In genomic region chr15:98134666-98135065, GRCm38 (mm10) we compare ENCODE assay signal across 21 mouse cellular contexts. TPM values are rescaled to one million over a fixed set of nuclear protein-coding genes. Genes with fewer than 3 reads are reported as not detected.
DNase-seq lines count a peak whose midpoint lies in the region; ATAC-seq and TF ChIP-seq lines count a peak whose summit lies in the region.
"Had no signal": no experiment of that assay in that cellular context is flagged by ENCODE, and none has a peak within 500 bp of the region (broad histone marks: within the 10 kb centered on the region; RNA-seq: fewer than 3 reads in every experiment).

No protein-coding gene starts in this region.

- no peak for TF ChIP-seq CTCF in forebrain, postnatal 0 days (IDR thresholded peaks at IDR 0.05; ENCODE audit: low read depth)
- no peak for TF ChIP-seq CTCF in hindbrain, postnatal 0 days (IDR thresholded peaks at IDR 0.05; ENCODE audit: low read depth)
- TF ChIP-seq CTCF in left cerebral cortex, adult 2 months (IDR thresholded peaks at IDR 0.05): no peak
- TF ChIP-seq CTCF in brain, embryonic 14.5 days (IDR thresholded peaks at IDR 0.05; ENCODE audit: borderline replicate concordance, extremely low read depth, insufficient read depth, insufficient read length): no peak

- ATAC-seq in forebrain, postnatal 0 days: peak; percentile 50
- ATAC-seq in forebrain, embryonic 16.5 days: no peak
- ATAC-seq in hindbrain, postnatal 0 days: peak; percentile 48; the same call in 1 of the 2 replicates
- ATAC-seq: forebrain, embryonic 14.5 days had no signal

- WGBS in forebrain, postnatal 0 days: 50% methylated on average over 3 of the region's 3 CpGs
- 52% methylated on average over 3 of the region's 3 CpGs for WGBS in forebrain, embryonic 16.5 days
- 63% methylated on average over 3 of the region's 3 CpGs for WGBS in hindbrain, postnatal 0 days
- 70% methylated on average over 3 of the region's 3 CpGs for WGBS in hindbrain, embryonic 10.5 days

- peak; percentile 3 for DNase-seq in forebrain, postnatal 0 days
- DNase-seq in hindbrain, postnatal 0 days (ENCODE audit: low spot score): peak; percentile 38
- no peak for DNase-seq in hindbrain, embryonic 10.5 days (ENCODE audit: low spot score)
- no peak for DNase-seq in left cerebral cortex, adult 2 months (ENCODE audit: extremely low spot score in 1 of 2, low spot score in 2 of 2)
- DNase-seq in left cerebral cortex, postnatal 10 days (ENCODE audit: extremely low spot score in 1 of 2, low spot score in 2 of 2): no peak
- DNase-seq in brain, embryonic 14.5 days (ENCODE audit: low read depth): peak; percentile 9
- DNase-seq in heart, adult 11 months: no peak
- DNase-seq: adrenal gland, postnatal 10 days; cerebellum, adult 11-12 months; embryo, embryonic 11 days; gastrocnemius, postnatal 25 days; heart, postnatal 36 days had no signal

- H3K27me3 ChIP-seq in forebrain, postnatal 0 days (ENCODE audit: insufficient read depth, low read length): no peaks in the 10 kb centered on the region
- H3K27me3 ChIP-seq in forebrain, embryonic 16.5 days (replicated peaks; ENCODE audit: control insufficient read depth, insufficient read depth, low read length): no peaks in the 10 kb centered on the region
- no peaks in the 10 kb centered on the region for H3K27me3 ChIP-seq in hindbrain, postnatal 0 days (ENCODE audit: insufficient read depth, low read length)
- no peaks in the 10 kb centered on the region for H3K27me3 ChIP-seq in hindbrain, embryonic 10.5 days (ENCODE audit: insufficient read depth, poor library complexity, severe bottlenecking)
- H3K27me3 ChIP-seq: embryonic facial prominence, embryonic 15.5 days; heart, embryonic 13.5 days; hindbrain, embryonic 13.5 days had no signal

- H3K36me3 ChIP-seq in forebrain, postnatal 0 days (ENCODE audit: insufficient read depth): peaks cover 82% of the 10 kb centered on the region
- H3K36me3 ChIP-seq in forebrain, embryonic 16.5 days (ENCODE audit: control insufficient read depth, insufficient read depth): peaks cover 38% of the 10 kb centered on the region
- peaks cover 63% of the 10 kb centered on the region for H3K36me3 ChIP-seq in hindbrain, postnatal 0 days (ENCODE audit: insufficient read depth, low read length)
- peaks cover 97% of the 10 kb centered on the region for H3K36me3 ChIP-seq in hindbrain, embryonic 10.5 days

- intact Hi-C loops in left cerebral cortex, adult 2 months (cut with DNase I): no loop called here
- intact Hi-C loops in left cerebral cortex, postnatal 10 days (cut with DNase I): no loop called here

- no peak overlapping the region for H3K4me3 ChIP-seq in forebrain, postnatal 0 days (ENCODE audit: low read depth, low read length)
- H3K4me3 ChIP-seq in forebrain, embryonic 16.5 days (replicated peaks; ENCODE audit: low read length): no peak overlapping the region
- no peak overlapping the region for H3K4me3 ChIP-seq in hindbrain, postnatal 0 days (ENCODE audit: low read length)
- H3K4me3 ChIP-seq in hindbrain, embryonic 10.5 days: no peak overlapping the region
- no peak overlapping the region for H3K4me3 ChIP-seq in left cerebral cortex, adult 2 months
- H3K4me3 ChIP-seq: embryonic facial prominence, embryonic 15.5 days; erythroblast, embryonic 14.5 days; forebrain, embryonic 10.5 days; heart, embryonic 13.5 days; hindbrain, embryonic 13.5 days had no signal

- no peak overlapping the region for H3K9ac ChIP-seq in forebrain, postnatal 0 days
- H3K9ac ChIP-seq in forebrain, embryonic 16.5 days (replicated peaks; ENCODE audit: low read depth, low read length): no peak overlapping the region
- no peak overlapping the region for H3K9ac ChIP-seq in hindbrain, postnatal 0 days (replicated peaks; ENCODE audit: low read length)
- H3K9ac ChIP-seq: embryonic facial prominence, embryonic 15.5 days; heart, embryonic 13.5 days; hindbrain, embryonic 13.5 days had no signal

- H3K4me2 ChIP-seq in forebrain, postnatal 0 days (ENCODE audit: low read depth): no peak overlapping the region
- no peak overlapping the region for H3K4me2 ChIP-seq in forebrain, embryonic 16.5 days (ENCODE audit: low read length)
- H3K4me2 ChIP-seq in hindbrain, postnatal 0 days (ENCODE audit: low read depth, low read length): no peak overlapping the region
- H3K4me2 ChIP-seq: embryonic facial prominence, embryonic 15.5 days; heart, embryonic 13.5 days; hindbrain, embryonic 13.5 days had no signal

- no peaks in the 10 kb centered on the region for H3K4me1 ChIP-seq in forebrain, postnatal 0 days (ENCODE audit: insufficient read depth)
- H3K4me1 ChIP-seq in forebrain, embryonic 16.5 days (replicated peaks; ENCODE audit: control insufficient read depth, insufficient read depth, low read length): no peaks in the 10 kb centered on the region
- H3K4me1 ChIP-seq in hindbrain, postnatal 0 days (ENCODE audit: insufficient read depth, low read length): no peaks in the 10 kb centered on the region
- no peaks in the 10 kb centered on the region for H3K4me1 ChIP-seq in hindbrain, embryonic 10.5 days (replicated peaks)
- H3K4me1 ChIP-seq: embryonic facial prominence, embryonic 15.5 days; heart, embryonic 13.5 days; hindbrain, embryonic 13.5 days had no signal

- H3K27ac ChIP-seq in forebrain, postnatal 0 days (ENCODE audit: low read depth, low read length): peak overlapping the region; percentile 48; the same call in 1 of the 2 replicates
- H3K27ac ChIP-seq in forebrain, embryonic 16.5 days (ENCODE audit: low read length): no peak overlapping the region
- H3K27ac ChIP-seq in hindbrain, postnatal 0 days: peak overlapping the region; percentile 70
- no peak overlapping the region for H3K27ac ChIP-seq in hindbrain, embryonic 10.5 days
- peak overlapping the region; percentile 54 for H3K27ac ChIP-seq in left cerebral cortex, adult 2 months
- H3K27ac ChIP-seq: embryonic facial prominence, embryonic 15.5 days; forebrain, embryonic 10.5 days; heart, embryonic 13.5 days; hindbrain, embryonic 13.5 days had no signal

- H3K9me3 ChIP-seq in forebrain, postnatal 0 days (ENCODE audit: low read length): no peaks in the 10 kb centered on the region
- H3K9me3 ChIP-seq in forebrain, embryonic 16.5 days (ENCODE audit: control insufficient read depth, low read length): no peaks in the 10 kb centered on the region
- no peaks in the 10 kb centered on the region for H3K9me3 ChIP-seq in hindbrain, postnatal 0 days (ENCODE audit: low read length)
- no peaks in the 10 kb centered on the region for H3K9me3 ChIP-seq in hindbrain, embryonic 10.5 days
- H3K9me3 ChIP-seq: embryonic facial prominence, embryonic 15.5 days; forebrain, embryonic 10.5 days; heart, embryonic 13.5 days; hindbrain, embryonic 13.5 days had no signal

- TF ChIP-seq POLR2A in brain, embryonic 14.5 days (IDR thresholded peaks at IDR 0.05; ENCODE audit: borderline replicate concordance, extremely low read depth, insufficient read depth, insufficient read length, poor library complexity, severe bottlenecking): no peak

RNA-seq across cellular contexts. Expression of gene Asb8, which starts 30.8 kb away (rescaled TPM):
- total RNA-seq in forebrain, postnatal 0 days (2014; rRNA removed): 46.3 and 56.9 TPM in 2 replicates
- polyA plus RNA-seq in forebrain, postnatal 0 days (2015; fragmentation: Nextera tagmentation; extraction: Ambion mirVana): 36.5 and 46.8 TPM in 2 replicates
- polyA plus RNA-seq in forebrain, embryonic 16.5 days (2015; fragmentation: Nextera tagmentation; extraction: Ambion mirVana): 48.5 and 51.1 TPM in 2 replicates
- total RNA-seq in hindbrain, postnatal 0 days (2014; rRNA removed): 53.3 and 71.5 TPM in 2 replicates
- polyA plus RNA-seq in hindbrain, postnatal 0 days (2015; fragmentation: Nextera tagmentation; extraction: Ambion mirVana): 52.3 and 55.9 TPM in 2 replicates
- polyA plus RNA-seq in hindbrain, embryonic 10.5 days (2016; fragmentation: Nextera tagmentation; extraction: Ambion mirVana): 39.4 and 48.8 TPM in 2 replicates
- 10 to 100 TPM; 46.2 to 51.8 TPM for total RNA-seq in left cerebral cortex, adult 2 months (2021)
- total RNA-seq in left cerebral cortex, postnatal 10 days (2021): 10 to 100 TPM; 36.2 to 41.8 TPM
- 53.9 and 60.1 TPM in 2 replicates for polyA plus RNA-seq in brain, embryonic 14.5 days (2012; rRNA removed)

RNA-seq across cellular contexts. Expression of gene Ccdc184, which starts 32.3 kb away (rescaled TPM):
- total RNA-seq in forebrain, postnatal 0 days (2014; rRNA removed): 50.7 and 66.0 TPM in 2 replicates
- polyA plus RNA-seq in forebrain, postnatal 0 days (2015; fragmentation: Nextera tagmentation; extraction: Ambion mirVana): 56.3 and 68.9 TPM in 2 replicates
- polyA plus RNA-seq in forebrain, embryonic 16.5 days (2015; fragmentation: Nextera tagmentation; extraction: Ambion mirVana): 29.7 and 50.4 TPM in 2 replicates
- total RNA-seq in hindbrain, postnatal 0 days (2014; rRNA removed): 107 and 116 TPM in 2 replicates
- 90.4 and 98.0 TPM in 2 replicates for polyA plus RNA-seq in hindbrain, postnatal 0 days (2015; fragmentation: Nextera tagmentation; extraction: Ambion mirVana)
- polyA plus RNA-seq in hindbrain, embryonic 10.5 days (2016; fragmentation: Nextera tagmentation; extraction: Ambion mirVana): 5.9 and 12.2 TPM in 2 replicates
- 10 to 100 TPM; 20.6 to 21.8 TPM for total RNA-seq in left cerebral cortex, adult 2 months (2021)
- 10 to 100 TPM; 43.7 to 49.0 TPM for total RNA-seq in left cerebral cortex, postnatal 10 days (2021)
- polyA plus RNA-seq in brain, embryonic 14.5 days (2012; rRNA removed): 43.2 and 59.2 TPM in 2 replicates
- total RNA-seq: gastrocnemius, postnatal 25 days; granulocyte monocyte progenitor cell, adult 5-6 weeks; MEL had no signal
- polyA plus RNA-seq: erythroblast, embryonic 14.5 days had no signal

RNA-seq across cellular contexts. Expression of gene Senp1, which starts 41.1 kb away (rescaled TPM):
- total RNA-seq in forebrain, postnatal 0 days (2014; rRNA removed): 13.6 and 19.8 TPM in 2 replicates
- polyA plus RNA-seq in forebrain, postnatal 0 days (2015; fragmentation: Nextera tagmentation; extraction: Ambion mirVana): 8.5 and 12.2 TPM in 2 replicates
- 26.9 and 30.9 TPM in 2 replicates for polyA plus RNA-seq in forebrain, embryonic 16.5 days (2015; fragmentation: Nextera tagmentation; extraction: Ambion mirVana)
- total RNA-seq in hindbrain, postnatal 0 days (2014; rRNA removed): 12.7 and 15.0 TPM in 2 replicates
- polyA plus RNA-seq in hindbrain, postnatal 0 days (2015; fragmentation: Nextera tagmentation; extraction: Ambion mirVana): 12.5 TPM in 2 replicates
- polyA plus RNA-seq in hindbrain, embryonic 10.5 days (2016; fragmentation: Nextera tagmentation; extraction: Ambion mirVana): 36.5 and 44.1 TPM in 2 replicates
- 10 to 100 TPM; 13.6 to 15.6 TPM for total RNA-seq in left cerebral cortex, adult 2 months (2021)
- total RNA-seq in left cerebral cortex, postnatal 10 days (2021): 10 to 100 TPM; 13.6 to 14.1 TPM
- polyA plus RNA-seq in brain, embryonic 14.5 days (2012; rRNA removed): 20.0 and 25.3 TPM in 2 replicates

RNA-seq across cellular contexts. Expression of gene Pfkm, which starts 42.3 kb away (rescaled TPM):
- 90.1 and 91.9 TPM in 2 replicates for total RNA-seq in forebrain, postnatal 0 days (2014; rRNA removed)
- 76.4 and 86.3 TPM in 2 replicates for polyA plus RNA-seq in forebrain, postnatal 0 days (2015; fragmentation: Nextera tagmentation; extraction: Ambion mirVana)
- 93.3 and 97.0 TPM in 2 replicates for polyA plus RNA-seq in forebrain, embryonic 16.5 days (2015; fragmentation: Nextera tagmentation; extraction: Ambion mirVana)
- 97.3 and 102 TPM in 2 replicates for total RNA-seq in hindbrain, postnatal 0 days (2014; rRNA removed)
- 91.5 and 94.0 TPM in 2 replicates for polyA plus RNA-seq in hindbrain, postnatal 0 days (2015; fragmentation: Nextera tagmentation; extraction: Ambion mirVana)
- 33.0 and 37.9 TPM in 2 replicates for polyA plus RNA-seq in hindbrain, embryonic 10.5 days (2016; fragmentation: Nextera tagmentation; extraction: Ambion mirVana)
- total RNA-seq in left cerebral cortex, adult 2 months (2021): 100 to 1,000 TPM; 379 to 387 TPM
- 100 to 1,000 TPM; 267 to 286 TPM for total RNA-seq in left cerebral cortex, postnatal 10 days (2021)
- polyA plus RNA-seq in brain, embryonic 14.5 days (2012; rRNA removed): 96.7 and 102 TPM in 2 replicates

Comparison
In these comparisons a context has a peak if more than half of its experiments do, and no peak if none do; other contexts are left out.
1. DNase-seq: peak in forebrain, postnatal 0 days (single experiment), hindbrain, postnatal 0 days (single experiment) and brain, embryonic 14.5 days (single experiment); none in hindbrain, embryonic 10.5 days (single experiment), left cerebral cortex, adult 2 months (0 of 2), left cerebral cortex, postnatal 10 days (0 of 2) and heart, adult 11 months (single experiment).
2. H3K27ac ChIP-seq: peak in forebrain, postnatal 0 days (single experiment), hindbrain, postnatal 0 days (single experiment) and left cerebral cortex, adult 2 months (single experiment); none in forebrain, embryonic 16.5 days (single experiment) and hindbrain, embryonic 10.5 days (single experiment).